Mouse (Mus musculus) colon, adult 2 months (tissue): Measurements from ENCODE around the gene Ankrd6. TPM values are rescaled to one million over a fixed set of nuclear protein-coding genes. Genes with fewer than 3 reads are reported as not detected.

Experiments used
- polyA plus RNA-seq: library from polyadenylated mRNA; depleted of rRNA; stranded (reverse); fragments of >200 nt; gene quantifications from 2 replicates; pipeline ENCODE4 v1.2.3, GENCODE M21; 2012; rRNA removed

The Ankrd6 gene
- polyA plus RNA-seq: 0.70 and 0.73 TPM in 2 replicates

GRCm38 (mm10) chr4:32950356-32951034 lies at the start of gene Ankrd6:
Gene Ankrd6 (minus strand): TSS chr4:32950841.

GRCm38 (mm10) chr4:32982716-32983175 lies 32.1 kb upstream of the Ankrd6 start, which contains the start of gene Rragd:
Gene Rragd (plus strand): TSS chr4:32983037.

GRCm38 (mm10) chr4:32799966-32800576 lies 150.6 kb downstream of the Ankrd6 start, which contains the start of gene Lyrm2:
Gene Lyrm2 (plus strand): TSS chr4:32800253.

Other genes with a start within 250 kb of the Ankrd6 start
- gene Lyrm2, start 150.6 kb downstream of the Ankrd6 start, polyA plus RNA-seq: 3.3 and 4.8 TPM in 2 replicates
- 0.79 and 0.91 TPM in 2 replicates for gene Rragd, start 32.2 kb upstream of the Ankrd6 start, polyA plus RNA-seq
- 14.6 and 16.7 TPM in 2 replicates for gene Ube2j1, start 80.6 kb upstream of the Ankrd6 start, polyA plus RNA-seq
- gene Gabrr2, start 112.2 kb upstream of the Ankrd6 start, polyA plus RNA-seq: 0.34 and 0.76 TPM in 2 replicates
- gene Gabrr1, start 181.7 kb upstream of the Ankrd6 start, polyA plus RNA-seq: 0.06 TPM in 1 of 2 replicates, not detected in the other
- 7.0 and 7.6 TPM in 2 replicates for gene Pm20d2, start 238.9 kb upstream of the Ankrd6 start, polyA plus RNA-seq